Mouse (Mus musculus) MEL (cell line): Measurements from ENCODE around the gene Adgrf5. TPM values are rescaled to one million over a fixed set of nuclear protein-coding genes. Genes with fewer than 3 reads are reported as not detected.

Source experiments
- DNase-seq: peaks from one replicate; pipeline ENCODE4 v3.0.0; 2011; ENCODE audit warnings: low read depth, low spot score
- H3K27ac ChIP-seq: 2 replicates; pipeline ENCODE4 v1.5.1; 2012; ENCODE audit warnings: low read depth, mild to moderate bottlenecking, control low read depth, low read length, moderate library complexity; ENCODE audit not compliant: control insufficient read depth
- H3K27me3 ChIP-seq, 2 experiments: fragments of 150-350 bp in 1 of 2; sonication (generic) in 1 of 2; 2 replicates each; pipeline ENCODE4 v1.6.1; 2012; ENCODE audit warnings: low read length in 2 of 2, mild to moderate bottlenecking in 2 of 2, improper control_type of control experiment in 1 of 2, moderate library complexity in 1 of 2; ENCODE audit not compliant: insufficient read depth in 2 of 2, control insufficient read depth in 1 of 2
- H3K36me3 ChIP-seq, 2 experiments: 2 replicates each; pipeline ENCODE4 v1.6.1; 2012 to 2014; ENCODE audit warnings: low read length in 2 of 2, improper control_type of control experiment in 1 of 2, inconsistent platforms in 1 of 2, mild to moderate bottlenecking in 1 of 2; ENCODE audit not compliant: insufficient read depth in 2 of 2, control insufficient read depth in 1 of 2
- H3K4me1 ChIP-seq, 2 experiments: fragments of 150-350 bp in 1 of 2; sonication (generic) in 1 of 2; 2 replicates each; pipeline ENCODE4 v1.6.1; 2012; ENCODE audit warnings: low read length in 2 of 2, improper control_type of control experiment in 1 of 2, mild to moderate bottlenecking in 1 of 2; ENCODE audit not compliant: insufficient read depth in 2 of 2, control insufficient read depth in 1 of 2
- H3K4me3 ChIP-seq, 2 experiments: fragments of 150-350 bp in 1 of 2; sonication (generic) in 1 of 2; 2 replicates each; pipeline ENCODE4 v1.5.1; 2012; ENCODE audit warnings: low read depth in 2 of 2, low read length in 2 of 2, mild to moderate bottlenecking in 2 of 2, moderate library complexity in 2 of 2, control low read depth in 1 of 2, improper control_type of control experiment in 1 of 2; ENCODE audit not compliant: control insufficient read depth in 1 of 2, insufficient read depth in 1 of 2
- H3K79me2 ChIP-seq: 2 replicates; pipeline ENCODE4 v1.6.1; 2012; ENCODE audit warnings: mild to moderate bottlenecking, low read length, moderate library complexity; ENCODE audit not compliant: control insufficient read depth, poor library complexity, insufficient read depth
- H3K9ac ChIP-seq: 2 replicates; pipeline ENCODE4 v1.6.1; 2012; ENCODE audit warnings: low read depth, mild to moderate bottlenecking, control low read depth, low read length, moderate library complexity; ENCODE audit not compliant: control insufficient read depth, poor library complexity, severe bottlenecking
- H3K9me3 ChIP-seq: fragments of 150-350 bp; sonication (generic); replicated peaks from 2 replicates; pipeline ENCODE4 v1.6.1; 2012; ENCODE audit warnings: mild to moderate bottlenecking, low read length, improper control_type of control experiment, moderate library complexity; ENCODE audit not compliant: insufficient read depth
- BHLHE40 ChIP-seq: IDR thresholded peaks from 2 replicates; pipeline ENCODE4 v1.6.1; 2012; ENCODE audit warnings: low read depth, mild to moderate bottlenecking, inconsistent platforms, low read length, improper control_type of control experiment, borderline replicate concordance
- CTCF ChIP-seq, 3 experiments: IDR thresholded peaks in 2 of 3; conservative IDR thresholded peaks in 1 of 3; 2 replicates each; pipeline ENCODE4 v1.5.1; 2011 to 2012; ENCODE audit warnings: low read length in 3 of 3, low read depth in 2 of 3, mild to moderate bottlenecking in 2 of 3, improper control_type of control experiment in 1 of 3, inconsistent platforms in 1 of 3, mixed read lengths in 1 of 3, moderate library complexity in 1 of 3; ENCODE audit not compliant: control insufficient read depth in 1 of 3, insufficient read depth in 1 of 3, poor library complexity in 1 of 3, severe bottlenecking in 1 of 3
- E2F4 ChIP-seq: IDR thresholded peaks from 2 replicates; pipeline ENCODE4 v1.6.1; 2011; ENCODE audit warnings: low read depth, low read length, improper control_type of control experiment, borderline replicate concordance
- ELF1 ChIP-seq: IDR thresholded peaks from 2 replicates; pipeline ENCODE4 v1.6.1; 2014; ENCODE audit warnings: low read depth, mild to moderate bottlenecking, inconsistent platforms, low read length, improper control_type of control experiment, moderate library complexity
- EP300 ChIP-seq, 2 experiments: IDR thresholded peaks; 2 replicates each; pipeline ENCODE4 v1.6.1; 2011; ENCODE audit warnings: improper control_type of control experiment in 2 of 2, low read length in 2 of 2, low read depth in 1 of 2, mild to moderate bottlenecking in 1 of 2
- GABPA ChIP-seq: IDR thresholded peaks from 2 replicates; pipeline ENCODE4 v1.6.1; 2012; ENCODE audit warnings: low read depth, mild to moderate bottlenecking, inconsistent platforms, low read length, improper control_type of control experiment, moderate library complexity
- GATA1 ChIP-seq: IDR thresholded peaks from 2 replicates; pipeline ENCODE4 v1.6.1; 2011; ENCODE audit warnings: low read depth, low read length, improper control_type of control experiment
- HCFC1 ChIP-seq: IDR thresholded peaks from 2 replicates; pipeline ENCODE4 v1.6.1; 2012; ENCODE audit warnings: low read depth, mild to moderate bottlenecking, inconsistent platforms, low read length, improper control_type of control experiment, moderate library complexity
- MAFK ChIP-seq: IDR thresholded peaks from 2 replicates; pipeline ENCODE4 v1.6.1; 2011; ENCODE audit warnings: low read depth, mild to moderate bottlenecking, low read length, improper control_type of control experiment, borderline replicate concordance
- MAX ChIP-seq: IDR thresholded peaks from 2 replicates; pipeline ENCODE4 v1.6.1; 2011; ENCODE audit warnings: low read length, improper control_type of control experiment
- MAZ ChIP-seq: IDR thresholded peaks from 2 replicates; pipeline ENCODE4 v1.6.1; 2012; ENCODE audit warnings: low read depth, mild to moderate bottlenecking, inconsistent platforms, low read length, improper control_type of control experiment
- MEF2A ChIP-seq: IDR thresholded peaks from 2 replicates; pipeline ENCODE4 v1.6.1; 2014; ENCODE audit warnings: low read depth, mild to moderate bottlenecking, inconsistent platforms, low read length, improper control_type of control experiment; ENCODE audit not compliant: poor library complexity, insufficient replicate concordance, severe bottlenecking; ENCODE audit errors: extremely low read depth
- MXI1 ChIP-seq: IDR thresholded peaks from 2 replicates; pipeline ENCODE4 v1.6.1; 2011; ENCODE audit warnings: mild to moderate bottlenecking, low read depth, low read length, improper control_type of control experiment
- MYB ChIP-seq: IDR thresholded peaks from 2 replicates; pipeline ENCODE4 v1.6.1; 2011; ENCODE audit warnings: mild to moderate bottlenecking, low read depth, low read length, improper control_type of control experiment
- MYC ChIP-seq: IDR thresholded peaks from 2 replicates; pipeline ENCODE4 v1.6.1; 2011; ENCODE audit warnings: low read depth, mild to moderate bottlenecking, low read length, improper control_type of control experiment, moderate library complexity
- NELFE ChIP-seq: IDR thresholded peaks from 2 replicates; pipeline ENCODE4 v1.6.1; 2011; ENCODE audit warnings: low read depth, low read length, improper control_type of control experiment
- NRF1 ChIP-seq: IDR thresholded peaks from 2 replicates; pipeline ENCODE4 v1.6.1; 2014; ENCODE audit warnings: low read depth, mild to moderate bottlenecking, inconsistent platforms, low read length, improper control_type of control experiment, moderate library complexity; ENCODE audit not compliant: poor library complexity, insufficient read depth, severe bottlenecking
- POLR2A ChIP-seq, 2 experiments: IDR thresholded peaks; 2 replicates each; pipeline ENCODE4 v1.6.1; 2011 to 2012; ENCODE audit warnings: low read length in 2 of 2, mild to moderate bottlenecking in 2 of 2, control low read depth in 1 of 2, improper control_type of control experiment in 1 of 2, low read depth in 1 of 2, moderate library complexity in 1 of 2; ENCODE audit not compliant: control insufficient read depth in 1 of 2, insufficient read depth in 1 of 2, poor library complexity in 1 of 2
- RAD21 ChIP-seq: IDR thresholded peaks from 2 replicates; pipeline ENCODE4 v1.6.1; 2011; ENCODE audit warnings: mild to moderate bottlenecking, low read depth, low read length, improper control_type of control experiment
- RCOR1 ChIP-seq: IDR thresholded peaks from 2 replicates; pipeline ENCODE4 v1.6.1; 2012; ENCODE audit warnings: low read depth, mild to moderate bottlenecking, inconsistent platforms, low read length, improper control_type of control experiment
- SMC3 ChIP-seq: IDR thresholded peaks from 2 replicates; pipeline ENCODE4 v1.6.1; 2011; ENCODE audit warnings: low read depth, low read length, improper control_type of control experiment
- TAL1 ChIP-seq: IDR thresholded peaks from 2 replicates; pipeline ENCODE4 v1.6.1; 2012; ENCODE audit warnings: mild to moderate bottlenecking, inconsistent platforms, low read length, moderate library complexity, mixed read lengths
- TCF12 ChIP-seq: IDR thresholded peaks from 2 replicates; pipeline ENCODE4 v1.6.1; 2014; ENCODE audit warnings: low read depth, mild to moderate bottlenecking, inconsistent platforms, low read length, improper control_type of control experiment, moderate library complexity
- UBTF ChIP-seq: IDR thresholded peaks from 2 replicates; pipeline ENCODE4 v1.6.1; 2012; ENCODE audit warnings: low read depth, mild to moderate bottlenecking, inconsistent platforms, low read length, improper control_type of control experiment, moderate library complexity, borderline replicate concordance; ENCODE audit not compliant: insufficient read depth
- USF1 ChIP-seq: IDR thresholded peaks from 2 replicates; pipeline ENCODE4 v1.6.1; 2014; ENCODE audit warnings: low read depth, mild to moderate bottlenecking, inconsistent platforms, low read length, improper control_type of control experiment, moderate library complexity
- ZMIZ1 ChIP-seq: IDR thresholded peaks from 2 replicates; pipeline ENCODE4 v1.6.1; 2012; ENCODE audit warnings: low read depth, mild to moderate bottlenecking, inconsistent platforms, low read length, improper control_type of control experiment, moderate library complexity
- polyA plus RNA-seq, 2 experiments: library from polyadenylated mRNA; stranded (reverse) in 1 of 2; unstranded in 1 of 2; fragments of >175 nt in 1 of 2; fragments of >200 nt in 1 of 2; gene quantifications; 2 replicates each; pipeline versions ENCODE4 v1.2.1 to v1.2.4; 2012; ENCODE audit warnings: low replicate concordance in 2 of 2, low read depth in 1 of 2; ENCODE audit not compliant: insufficient read length in 2 of 2, insufficient read depth in 1 of 2, missing spikeins in 1 of 2
- total RNA-seq: library from RNA; depleted of rRNA; stranded (reverse); fragments of 300-350 nt; gene quantifications from 2 replicates; pipeline ENCODE4 v1.2.3, GENCODE M21; 2012

Gene Adgrf5
- total and polyA plus RNA-seq, 3 experiments, result not detected

GRCm38 (mm10) chr17:43362362-43362761, 2.1 kb downstream of the Adgrf5 start:
- no peaks in the 10 kb centered on the region for H3K79me2 ChIP-seq
- no peak overlapping the region for H3K9ac ChIP-seq
- no peak for DNase-seq
- H3K27ac ChIP-seq, result no peak overlapping the region
- no peaks in the 10 kb centered on the region for H3K36me3 ChIP-seq
- no peaks in the 10 kb centered on the region for H3K9me3 ChIP-seq
- no peak overlapping the region for H3K4me3 ChIP-seq
- no peaks in the 10 kb centered on the region for H3K27me3 ChIP-seq
- H3K4me1 ChIP-seq, result no peaks in the 10 kb centered on the region
- TF ChIP-seq MXI1 (no peak), MYC (no peak), GATA1 (no peak), HCFC1 (no peak), MAFK (no peak), UBTF (no peak), BHLHE40 (no peak), SMC3 (no peak), RAD21 (no peak), NRF1 (no peak)
- TF ChIP-seq, all 39 proteins: peak for 0

GRCm38 (mm10) chr17:43362881-43363280, 2.6 kb downstream of the Adgrf5 start:
- Histone ChIP-seq H3K4me1 (no peaks in the 10 kb centered on the region), H3K36me3 (no peaks in the 10 kb centered on the region), H3K79me2 (no peaks in the 10 kb centered on the region), H3K27me3 (no peaks in the 10 kb centered on the region), H3K27ac (no peak overlapping the region), H3K9me3 (no peaks in the 10 kb centered on the region), H3K4me3 (no peak overlapping the region), H3K9ac (no peak overlapping the region)
- TF ChIP-seq NRF1 (no peak), MYB (no peak)
- no peak for DNase-seq

DNA sequence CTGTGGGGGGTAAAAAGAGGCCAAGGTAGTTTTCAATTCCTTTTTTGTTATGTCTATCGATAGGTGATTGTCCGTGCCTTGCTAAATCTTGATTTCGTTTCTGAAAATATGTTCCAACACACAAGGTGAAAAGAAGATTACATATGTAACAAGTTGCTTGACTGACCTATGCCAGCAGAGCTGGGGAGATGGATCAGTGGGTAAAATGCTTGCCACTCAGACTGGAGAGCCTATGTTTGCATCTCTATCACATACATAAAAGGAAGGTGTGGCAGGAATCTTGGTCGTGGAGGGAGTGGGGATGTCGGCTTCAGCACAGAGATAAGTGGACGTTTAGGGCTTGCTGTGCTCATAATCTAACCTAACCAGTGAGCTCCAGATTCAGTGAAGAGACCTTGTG, 3.7 kb downstream of the Adgrf5 start:
- no peak for DNase-seq
- Histone ChIP-seq H3K79me2 (no peaks in the 10 kb centered on the region), H3K27ac (no peak overlapping the region), H3K9me3 (no peaks in the 10 kb centered on the region), H3K27me3 (no peaks in the 10 kb centered on the region)
- no peak for TF ChIP-seq UBTF
- TF ChIP-seq ZMIZ1, result no peak
- TF ChIP-seq GABPA, result no peak
- no peak for TF ChIP-seq POLR2A (IDR thresholded peaks at IDR 0.05; ENCODE audit: control insufficient read depth in 1 of 2, insufficient read depth in 1 of 2, low read depth in 1 of 2, low read length in 2 of 2, poor library complexity in 1 of 2)
- TF ChIP-seq CTCF (IDR thresholded peaks at IDR 0.05 in 2 of 3, conservative IDR thresholded peaks at IDR 0.05 in 1 of 3; ENCODE audit: control insufficient read depth in 1 of 3, insufficient read depth in 1 of 3, low read depth in 2 of 3, low read length in 3 of 3, poor library complexity in 1 of 3, severe bottlenecking in 1 of 3), result no peak
- TF ChIP-seq SMC3, result no peak
- no peak for TF ChIP-seq MEF2A
- no peak for TF ChIP-seq TAL1
- no peak for TF ChIP-seq MAZ
- no peak for TF ChIP-seq RCOR1
- no peak for TF ChIP-seq BHLHE40
- no peak for TF ChIP-seq NRF1
- no peak for TF ChIP-seq TCF12
- TF ChIP-seq MAX, result no peak
- no peak for TF ChIP-seq MYB
- no peak for TF ChIP-seq NELFE
- TF ChIP-seq ELF1, result no peak
- TF ChIP-seq E2F4, result no peak
- TF ChIP-seq EP300 (IDR thresholded peaks at IDR 0.05; ENCODE audit: low read depth in 1 of 2, low read length in 2 of 2), result no peak
- TF ChIP-seq USF1, result no peak
- TF ChIP-seq, all 39 proteins: peak for 0
- Histone ChIP-seq H3K4me1 (no peaks in the 10 kb centered on the region), H3K36me3 (no peaks in the 10 kb centered on the region), H3K9ac (no peak overlapping the region), H3K4me3 (no peak overlapping the region)
